Mouse (Mus musculus): Measurements from ENCODE around the gene Ccdc57. TPM values are rescaled to one million over a fixed set of nuclear protein-coding genes. Genes with fewer than 3 reads are reported as not detected.

Ccdc57 gene
- polyA plus RNA-seq, 1 experiment from 2014 or later: 4.2 TPM

GRCm38 (mm10) chr11:120950281-120951202 is 17.9 kb upstream of the Ccdc57 start:
- H3K9me3 ChIP-seq: no peaks in the 10 kb centered on the region
- peaks cover 29% of the 10 kb centered on the region for H3K4me1 ChIP-seq (replicated peaks)
- peak overlapping the region; percentile 72 for H3K27ac ChIP-seq
- peak; percentile 87 for ATAC-seq
- peak overlapping the region; percentile 60 for H3K9ac ChIP-seq
- H3K4me2 ChIP-seq (replicated peaks): peak overlapping the region; percentile 83
- H3K4me3 ChIP-seq (replicated peaks): peak overlapping the region; percentile 53
- H3K27me3 ChIP-seq (replicated peaks): no peaks in the 10 kb centered on the region
- H3K36me3 ChIP-seq: peaks cover 3% of the 10 kb centered on the region; the same call in 1 of the 2 replicates
- 3% methylated on average over 39 of the region's 39 CpGs for WGBS

DNA sequence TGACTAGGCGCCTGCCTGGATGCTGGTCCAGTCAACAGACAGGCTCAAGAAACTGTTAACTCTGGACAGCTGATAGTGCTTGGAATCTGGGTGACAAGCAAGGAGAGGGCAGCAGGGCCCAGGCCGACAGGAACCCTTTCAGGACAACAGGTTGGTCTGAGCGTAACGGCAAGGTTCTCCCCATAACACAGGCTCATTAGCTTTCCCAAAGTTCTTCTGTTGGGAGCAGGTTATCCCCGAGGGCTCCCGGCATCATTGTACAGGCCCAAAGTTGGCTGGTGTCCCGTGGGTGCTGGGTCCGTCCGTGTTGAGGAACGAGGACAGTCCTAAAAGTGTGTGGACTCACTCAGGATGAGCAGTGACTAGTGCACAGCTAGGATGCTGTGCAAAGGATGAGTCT is 17.2 kb upstream of the Ccdc57 start:
- peaks cover 29% of the 10 kb centered on the region for H3K4me1 ChIP-seq (replicated peaks)
- no peak for ATAC-seq
- 40% methylated on average over 10 of the region's 10 CpGs for WGBS
- H3K4me3 ChIP-seq (replicated peaks): peak overlapping the region; percentile 53
- H3K9me3 ChIP-seq: no peaks in the 10 kb centered on the region
- H3K27ac ChIP-seq: peak overlapping the region; percentile 73
- H3K36me3 ChIP-seq: no peaks in the 10 kb centered on the region
- peak overlapping the region; percentile 83 for H3K4me2 ChIP-seq (replicated peaks)
- H3K9ac ChIP-seq: peak overlapping the region; percentile 60
- no peaks in the 10 kb centered on the region for H3K27me3 ChIP-seq (replicated peaks)

- H3K27ac ChIP-seq: peak overlapping the region; percentile 73
These were observed 16.5 kb upstream of the Ccdc57 start for GRCm38 (mm10) chr11:120948861-120949851.

DNA sequence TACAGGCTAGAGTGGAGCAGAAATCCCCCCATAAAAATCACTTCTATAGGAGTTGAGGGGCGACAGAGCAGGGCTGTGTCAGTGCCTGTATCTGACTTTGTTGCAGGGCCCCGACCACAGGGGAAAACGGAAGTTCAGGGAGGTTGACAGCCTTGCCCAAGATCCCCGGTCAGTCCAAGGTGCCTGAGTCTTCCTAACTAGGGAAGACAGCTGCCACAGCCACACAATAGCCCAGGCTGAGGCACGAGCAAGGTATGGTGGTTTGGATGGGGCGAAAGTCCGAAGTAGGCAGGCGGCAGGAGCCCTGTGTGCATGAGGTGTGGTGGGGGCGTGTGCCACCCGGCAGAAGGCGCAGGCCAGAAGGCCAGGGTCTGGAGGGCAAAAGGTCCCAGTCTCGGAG is 15.7 kb upstream of the Ccdc57 start, which contains the start of gene Slc16a3:
TSS of gene Slc16a3 (plus strand) at position 153 of the 400 bp plus-strand sequence.
- Histone ChIP-seq H3K27me3 (replicated peaks) (no peaks in the 10 kb centered on the region), H3K4me3 (replicated peaks) (peak within 1 kb of the TSS; percentile 53), H3K9ac (peak within 1 kb of the TSS; percentile 60), H3K4me2 (replicated peaks) (peak within 1 kb of the TSS; percentile 83), H3K9me3 (no peaks in the 10 kb centered on the region), H3K27ac (peak within 1 kb of the TSS; percentile 73), H3K4me1 (replicated peaks) (peaks cover 29% of the 10 kb centered on the region), H3K36me3 (no peaks in the 10 kb centered on the region)
- peak; percentile 37 for ATAC-seq
- 24% methylated on average over 12 of the region's 12 CpGs for WGBS

More at GRCm38 (mm10) chr11:120948861-120949851, 16.5 kb upstream of the Ccdc57 start:
- H3K36me3 ChIP-seq: no peaks in the 10 kb centered on the region
- 4% methylated on average over 75 of the region's 75 CpGs for WGBS
- H3K9ac ChIP-seq: peak overlapping the region; percentile 60
- no peaks in the 10 kb centered on the region for H3K27me3 ChIP-seq (replicated peaks)
- H3K4me2 ChIP-seq (replicated peaks): peak overlapping the region; percentile 83
- no peaks in the 10 kb centered on the region for H3K9me3 ChIP-seq
- peaks cover 29% of the 10 kb centered on the region for H3K4me1 ChIP-seq (replicated peaks)
- peak overlapping the region; percentile 53 for H3K4me3 ChIP-seq (replicated peaks)
- ATAC-seq: peak; percentile 48

DNA sequence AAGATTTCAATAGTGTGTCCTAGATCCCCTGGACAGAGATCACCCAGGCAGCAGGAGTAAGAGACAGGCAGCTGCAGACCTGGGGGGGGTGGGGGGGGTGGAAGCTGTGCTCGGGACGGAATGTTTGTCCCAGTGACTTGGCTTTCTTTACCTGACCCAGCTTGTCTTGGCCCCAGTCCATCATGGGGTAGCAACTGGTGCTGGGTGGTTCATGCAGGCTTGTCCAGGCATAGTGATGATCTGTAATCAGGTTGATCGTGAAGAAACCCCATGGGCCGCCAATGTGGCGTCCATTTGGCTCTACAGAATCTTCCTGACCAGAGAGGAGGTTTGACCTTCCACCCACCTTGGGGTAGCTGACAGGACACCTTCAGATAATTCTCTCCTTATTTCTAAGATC is 13.3 kb upstream of the Ccdc57 start:
- no peaks in the 10 kb centered on the region for H3K9me3 ChIP-seq
- no peak overlapping the region for H3K9ac ChIP-seq
- H3K4me3 ChIP-seq (replicated peaks): no peak overlapping the region
- no peak overlapping the region for H3K27ac ChIP-seq
- WGBS: 95% methylated on average over 5 of the region's 5 CpGs
- no peaks in the 10 kb centered on the region for H3K27me3 ChIP-seq (replicated peaks)
- peaks cover 14% of the 10 kb centered on the region for H3K4me1 ChIP-seq (replicated peaks)
- H3K36me3 ChIP-seq: no peaks in the 10 kb centered on the region
- no peak for ATAC-seq
- no peak overlapping the region for H3K4me2 ChIP-seq (replicated peaks)

- 75% methylated on average over 7 of the region's 7 CpGs for WGBS
- Histone ChIP-seq H3K9me3 (no peaks in the 10 kb centered on the region), H3K4me2 (replicated peaks) (no peak overlapping the region), H3K4me1 (replicated peaks) (peaks cover 9% of the 10 kb centered on the region), H3K36me3 (no peaks in the 10 kb centered on the region), H3K27me3 (replicated peaks) (no peaks in the 10 kb centered on the region), H3K9ac (no peak overlapping the region), H3K4me3 (replicated peaks) (no peak overlapping the region), H3K27ac (no peak overlapping the region)
- no peak for ATAC-seq
These were observed 12.6 kb upstream of the Ccdc57 start for GRCm38 (mm10) chr11:120945266-120945665.

- 83% methylated on average over 6 of the region's 6 CpGs for WGBS
- 0 out of 2 replicates have a peak, but pooled peaks cover 3% of the 10 kb centered on the region for H3K4me1 ChIP-seq (replicated peaks)
- H3K4me3 ChIP-seq (replicated peaks): no peak overlapping the region
- H3K9ac ChIP-seq: no peak overlapping the region
- no peak overlapping the region for H3K27ac ChIP-seq
- H3K27me3 ChIP-seq (replicated peaks): no peaks in the 10 kb centered on the region
- ATAC-seq: no peak
- no peak overlapping the region for H3K4me2 ChIP-seq (replicated peaks)
- no peaks in the 10 kb centered on the region for H3K36me3 ChIP-seq
- no peaks in the 10 kb centered on the region for H3K9me3 ChIP-seq
These were observed 8.3 kb upstream of the Ccdc57 start for GRCm38 (mm10) chr11:120940959-120941358.

DNA sequence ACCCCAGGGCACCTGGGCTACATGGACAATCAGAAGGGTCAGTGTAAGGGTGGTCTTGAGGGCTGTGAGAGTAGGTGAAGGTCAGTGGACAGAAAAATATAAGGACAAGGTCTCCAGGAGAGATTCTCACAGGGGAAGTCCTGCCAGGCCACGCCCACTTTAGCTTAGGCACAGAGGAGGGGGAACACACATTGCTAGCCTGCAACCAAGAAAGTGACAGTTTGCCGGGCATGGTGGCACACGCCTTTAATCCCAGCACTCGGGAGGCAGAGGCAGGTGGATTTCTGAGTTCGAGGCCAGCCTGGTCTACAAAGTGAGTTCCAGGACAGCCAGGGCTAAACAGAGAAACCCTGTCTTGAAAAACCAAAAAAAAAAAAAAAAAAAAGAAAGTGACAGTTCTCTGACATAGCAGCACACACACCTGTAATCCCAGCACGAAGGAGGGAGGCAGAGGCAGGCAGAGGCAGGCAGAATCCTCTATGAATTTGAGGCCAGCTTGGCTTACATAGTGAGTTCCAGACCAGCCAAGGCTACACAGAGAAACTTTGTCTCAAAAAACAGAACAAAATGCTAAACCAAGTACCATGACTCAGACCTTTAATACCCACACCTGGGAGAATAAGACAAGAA is 7.2 kb upstream of the Ccdc57 start:
- Histone ChIP-seq H3K27ac (no peak overlapping the region), H3K4me2 (replicated peaks) (no peak overlapping the region), H3K27me3 (replicated peaks) (no peaks in the 10 kb centered on the region), H3K9ac (no peak overlapping the region), H3K4me1 (replicated peaks) (0 out of 2 replicates have a peak, but pooled peaks cover 3% of the 10 kb centered on the region), H3K4me3 (replicated peaks) (no peak overlapping the region), H3K36me3 (no peaks in the 10 kb centered on the region), H3K9me3 (no peaks in the 10 kb centered on the region)
- no peak; the same call in 1 of the 2 replicates for ATAC-seq
- 50% methylated on average over 6 of the region's 6 CpGs for WGBS

GRCm38 (mm10) chr11:120938795-120939194 is 6.1 kb upstream of the Ccdc57 start:
- Histone ChIP-seq H3K9ac (no peak overlapping the region), H3K27me3 (replicated peaks) (no peaks in the 10 kb centered on the region), H3K36me3 (no peaks in the 10 kb centered on the region), H3K9me3 (no peaks in the 10 kb centered on the region), H3K4me2 (replicated peaks) (no peak overlapping the region), H3K27ac (no peak overlapping the region), H3K4me1 (replicated peaks) (0 out of 2 replicates have a peak, but pooled peaks cover 3% of the 10 kb centered on the region), H3K4me3 (replicated peaks) (no peak overlapping the region)
- peak; percentile 67 for ATAC-seq
- 18% methylated on average over 4 of the region's 4 CpGs for WGBS

DNA sequence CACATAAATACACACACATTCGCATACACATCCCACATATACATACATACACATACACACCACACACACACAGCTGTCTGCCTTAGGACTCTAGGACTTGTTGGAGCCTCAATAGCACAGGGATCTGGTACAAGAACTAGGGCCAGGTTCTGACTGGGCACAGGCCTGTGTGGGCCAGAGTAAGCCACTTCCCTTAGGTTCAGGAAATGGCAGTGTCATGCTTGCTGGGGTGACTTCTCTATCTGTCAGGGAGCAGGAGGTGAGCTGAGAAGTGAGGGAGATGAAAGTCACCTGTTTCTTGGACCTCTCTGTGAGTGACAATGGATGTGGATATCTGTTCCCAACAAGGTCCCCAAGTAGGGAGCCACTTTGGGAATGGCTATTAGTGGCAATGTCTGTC is 5.3 kb upstream of the Ccdc57 start:
- WGBS: 91% methylated on average over 1 of the region's 1 CpGs
- 0 out of 2 replicates have a peak, but pooled peaks cover 5% of the 10 kb centered on the region for H3K4me1 ChIP-seq (replicated peaks)
- no peak overlapping the region for H3K27ac ChIP-seq
- no peaks in the 10 kb centered on the region for H3K36me3 ChIP-seq
- H3K9me3 ChIP-seq: no peaks in the 10 kb centered on the region
- H3K4me3 ChIP-seq (replicated peaks): no peak overlapping the region
- H3K27me3 ChIP-seq (replicated peaks): no peaks in the 10 kb centered on the region
- no peak overlapping the region for H3K9ac ChIP-seq
- no peak overlapping the region for H3K4me2 ChIP-seq (replicated peaks)
- no peak for ATAC-seq

DNA sequence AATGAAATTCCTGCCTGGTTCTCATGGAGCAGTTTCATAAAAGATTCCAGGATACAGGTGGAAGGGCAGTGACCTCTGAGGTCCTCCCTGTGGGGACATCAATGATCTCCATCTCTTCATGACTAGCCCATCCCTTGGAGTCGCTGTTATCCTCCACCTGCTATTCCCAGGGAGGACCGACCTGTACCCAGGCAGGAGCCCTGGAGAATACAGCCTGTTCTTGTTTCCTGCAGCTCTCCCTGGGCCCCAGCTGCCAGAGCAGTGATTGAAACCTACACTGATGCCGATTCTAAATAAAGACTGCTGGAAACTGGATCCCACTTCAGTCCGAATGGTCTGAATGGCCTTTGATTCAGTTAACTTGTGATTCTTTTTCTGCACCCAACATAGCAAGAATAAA is 1.2 kb downstream of the Ccdc57 start:
- Histone ChIP-seq H3K9me3 (no peaks in the 10 kb centered on the region), H3K27ac (no peak overlapping the region), H3K4me3 (replicated peaks) (no peak overlapping the region), H3K36me3 (no peaks in the 10 kb centered on the region), H3K9ac (no peak overlapping the region), H3K4me2 (replicated peaks) (0 out of 2 replicates have a peak overlapping the region, but pooled peaks have one; percentile 81), H3K27me3 (replicated peaks) (no peaks in the 10 kb centered on the region), H3K4me1 (replicated peaks) (0 out of 2 replicates have a peak, but pooled peaks cover 6% of the 10 kb centered on the region)
- ATAC-seq: no peak
- 96% methylated on average over 4 of the region's 4 CpGs for WGBS
